Mouse (Mus musculus) limb, embryonic 12.5 days (tissue): Measurements from ENCODE around the gene Gm10382. TPM values are rescaled to one million over a fixed set of nuclear protein-coding genes. Genes with fewer than 3 reads are reported as not detected.

ENCODE experiments used
- ATAC-seq: fragments of 200-750 bp; cut with Nextera tagmentation; 2 replicates; pipeline ENCODE4 v1.8.0; 2017; ENCODE audit warnings: low read depth, moderate TSS enrichment; ENCODE audit not compliant: insufficient number of reproducible peaks, insufficient read depth, low FRiP score, low TSS enrichment
- H3K27ac ChIP-seq: fragments of 300-500 bp; sonication (generic); 2 replicates; pipeline ENCODE4 v1.5.1; 2016; ENCODE audit warnings: mild to moderate bottlenecking, moderate library complexity
- H3K27me3 ChIP-seq: fragments of 300-500 bp; sonication (generic); 2 replicates; pipeline ENCODE4 v1.6.1; 2016; ENCODE audit warnings: mild to moderate bottlenecking, moderate library complexity
- H3K36me3 ChIP-seq: fragments of 300-500 bp; sonication (generic); 2 replicates; pipeline ENCODE4 v1.6.1; 2016; ENCODE audit warnings: mild to moderate bottlenecking, moderate library complexity
- H3K4me1 ChIP-seq: fragments of 300-500 bp; sonication (generic); replicated peaks from 2 replicates; pipeline ENCODE4 v1.6.1; 2016
- H3K4me2 ChIP-seq: fragments of 300-500 bp; sonication (generic); 2 replicates; pipeline ENCODE4 v1.6.1; 2016; ENCODE audit warnings: mild to moderate bottlenecking, moderate library complexity
- H3K4me3 ChIP-seq: fragments of 300-500 bp; sonication (generic); replicated peaks from 2 replicates; pipeline ENCODE4 v1.5.1; 2016; ENCODE audit warnings: mild to moderate bottlenecking
- H3K9ac ChIP-seq: fragments of 300-500 bp; sonication (generic); replicated peaks from 2 replicates; pipeline ENCODE4 v1.6.1; 2016; ENCODE audit warnings: mild to moderate bottlenecking, moderate library complexity
- H3K9me3 ChIP-seq: fragments of 300-500 bp; sonication (generic); 2 replicates; pipeline ENCODE4 v1.6.1; 2016; ENCODE audit warnings: mild to moderate bottlenecking, moderate library complexity
- WGBS: fragments of 180-500 bp; shearing (Covaris S2); methylation state at CpG from one replicate; pipeline ENCODE4 v1.1.7; 2016; 5-methylcytosine and 5-hydroxymethylcytosine counted together
- polyA plus RNA-seq: library from polyadenylated mRNA; unstranded; fragments of >200 nt; fragmentation: Nextera tagmentation; extraction: Ambion mirVana; gene quantifications from 2 replicates; pipeline ENCODE4 v1.2.1, GENCODE M21; 2016

The Gm10382 gene
- polyA plus RNA-seq, 1 experiment from 2014 or later = 0.39 TPM

DNA sequence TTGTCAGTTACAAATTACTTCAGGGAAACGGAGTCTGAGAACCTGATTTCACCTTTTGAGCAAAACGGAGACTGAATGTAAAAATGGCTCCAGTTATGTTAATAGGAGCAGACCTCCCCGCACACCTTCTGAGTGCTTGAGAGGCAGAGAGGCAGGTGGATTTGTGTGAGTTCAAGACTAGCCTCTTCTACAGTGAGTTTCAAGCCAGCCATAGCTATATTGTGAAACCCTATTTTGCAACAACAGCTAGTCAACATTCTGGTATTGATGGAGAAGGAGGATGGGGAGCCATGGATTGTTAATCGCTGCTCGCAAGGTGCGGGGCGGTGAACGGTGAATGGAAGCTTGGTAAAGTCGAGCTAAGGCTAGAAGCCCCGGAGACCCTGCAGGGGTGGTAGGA, 13.4 kb downstream of the Gm10382 start:
- no peak for ATAC-seq
- Histone ChIP-seq H3K9me3 (no peaks in the 10 kb centered on the region), H3K27me3 (peaks cover 8% of the 10 kb centered on the region), H3K4me1 (peaks cover 8% of the 10 kb centered on the region), H3K9ac (no peak overlapping the region), H3K36me3 (no peaks in the 10 kb centered on the region), H3K27ac (no peak overlapping the region), H3K4me2 (no peak overlapping the region), H3K4me3 (no peak overlapping the region)
- 53% methylated on average over 10 of the region's 10 CpGs for WGBS

DNA sequence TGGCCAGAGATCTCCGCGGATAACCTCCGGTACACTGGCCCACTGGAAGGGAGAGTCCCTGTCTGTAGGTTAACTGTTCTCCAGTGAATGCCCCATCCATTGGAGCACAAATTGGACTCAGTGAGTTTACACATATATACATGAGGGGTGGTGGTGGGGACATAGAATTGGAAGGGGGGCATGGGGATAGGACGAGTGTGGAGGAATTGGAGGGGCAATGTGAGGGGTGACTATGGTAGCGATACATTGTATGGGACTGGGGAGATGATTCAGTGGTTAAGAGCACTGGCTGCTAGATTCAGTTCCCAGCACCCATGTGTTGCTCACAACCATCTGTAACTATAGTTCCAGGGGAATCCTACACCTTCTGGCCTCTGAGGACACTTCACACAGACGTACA, 13.9 kb downstream of the Gm10382 start:
- H3K36me3 ChIP-seq = no peaks in the 10 kb centered on the region
- H3K4me1 ChIP-seq = peaks cover 9% of the 10 kb centered on the region
- no peaks in the 10 kb centered on the region for H3K9me3 ChIP-seq
- H3K27me3 ChIP-seq = peaks cover 8% of the 10 kb centered on the region
- no peak for ATAC-seq
- H3K4me2 ChIP-seq = no peak overlapping the region
- WGBS = 58% methylated on average over 6 of the region's 6 CpGs
- H3K4me3 ChIP-seq = no peak overlapping the region
- H3K27ac ChIP-seq = no peak overlapping the region
- no peak overlapping the region for H3K9ac ChIP-seq

DNA sequence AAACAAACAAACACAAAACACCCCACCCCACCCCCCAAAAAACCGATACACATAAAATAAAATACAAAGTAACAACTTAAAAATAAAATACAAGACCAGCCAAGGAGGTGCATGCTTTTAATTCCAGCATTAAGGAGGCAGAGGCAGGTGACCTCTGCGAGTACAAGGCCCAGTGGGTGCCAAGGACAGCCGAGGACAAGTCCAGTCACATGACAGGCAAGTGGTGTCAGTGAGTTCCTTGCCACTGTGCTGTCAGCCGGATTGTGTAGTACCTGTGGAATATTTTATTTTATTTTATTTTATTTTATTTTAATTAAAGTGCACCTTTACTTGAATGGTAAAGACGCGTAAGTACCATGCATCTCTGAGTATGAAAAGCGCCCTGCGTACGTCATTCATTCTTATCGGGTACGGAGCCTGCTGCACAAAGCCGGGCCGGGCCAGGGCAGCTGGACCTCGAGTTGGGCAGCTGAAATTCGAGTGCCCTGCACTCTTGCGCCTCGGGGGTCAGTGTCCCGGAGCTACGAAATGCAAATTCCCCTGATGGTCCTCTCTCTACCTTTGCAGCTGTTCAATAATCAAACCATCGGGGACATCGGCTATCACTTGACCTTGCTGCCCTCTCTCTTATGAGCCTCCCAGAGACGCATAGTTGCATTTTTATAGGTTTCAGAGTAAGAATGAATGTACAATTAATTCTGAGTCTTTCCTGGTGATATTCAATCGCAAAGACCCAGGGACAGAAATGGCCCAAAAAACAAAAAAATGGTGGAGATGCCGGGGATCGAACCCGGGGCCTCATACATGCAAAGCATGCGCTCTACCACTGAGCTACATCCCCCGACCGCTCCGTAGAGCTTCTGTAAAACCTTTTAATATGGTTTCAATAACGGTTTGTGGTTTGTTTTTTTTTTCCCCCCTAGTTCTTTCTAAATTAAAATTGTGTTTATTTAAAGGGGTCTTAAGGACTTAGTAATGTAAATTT, 14.7 kb downstream of the Gm10382 start:
- Histone ChIP-seq H3K4me1 (peaks cover 9% of the 10 kb centered on the region), H3K9me3 (no peaks in the 10 kb centered on the region), H3K4me3 (peak overlapping the region; percentile 37), H3K27me3 (peaks cover 8% of the 10 kb centered on the region), H3K27ac (no peak overlapping the region), H3K36me3 (no peaks in the 10 kb centered on the region), H3K9ac (no peak overlapping the region), H3K4me2 (peak overlapping the region; percentile 59)
- no peak for ATAC-seq
- WGBS = 15% methylated on average over 31 of the region's 31 CpGs

DNA sequence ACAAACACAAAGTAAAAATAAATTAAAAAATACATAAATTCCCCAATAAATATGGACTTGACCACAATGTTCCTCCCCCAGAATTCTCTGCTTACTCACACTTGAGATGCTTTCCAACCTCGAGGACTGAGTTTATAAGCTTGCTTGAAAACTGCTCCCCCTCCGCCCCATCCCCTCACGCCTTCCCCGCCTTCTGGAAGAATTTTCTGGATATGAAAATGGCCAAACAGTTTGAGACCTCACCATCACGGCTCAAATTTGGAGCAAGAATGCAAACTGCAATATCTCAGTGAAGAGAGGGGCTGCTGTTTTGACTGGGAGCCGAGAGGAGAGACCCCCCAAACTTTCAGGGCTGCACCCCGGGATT, 15.4 kb downstream of the Gm10382 start:
- Histone ChIP-seq H3K4me3 (peak overlapping the region; percentile 46), H3K27ac (peak overlapping the region; percentile 71), H3K9ac (peak overlapping the region; percentile 60), H3K9me3 (no peaks in the 10 kb centered on the region), H3K36me3 (no peaks in the 10 kb centered on the region), H3K4me1 (peaks cover 10% of the 10 kb centered on the region), H3K4me2 (peak overlapping the region; percentile 66), H3K27me3 (peaks cover 8% of the 10 kb centered on the region)
- no peak for ATAC-seq
- WGBS = 3% methylated on average over 7 of the region's 7 CpGs

DNA sequence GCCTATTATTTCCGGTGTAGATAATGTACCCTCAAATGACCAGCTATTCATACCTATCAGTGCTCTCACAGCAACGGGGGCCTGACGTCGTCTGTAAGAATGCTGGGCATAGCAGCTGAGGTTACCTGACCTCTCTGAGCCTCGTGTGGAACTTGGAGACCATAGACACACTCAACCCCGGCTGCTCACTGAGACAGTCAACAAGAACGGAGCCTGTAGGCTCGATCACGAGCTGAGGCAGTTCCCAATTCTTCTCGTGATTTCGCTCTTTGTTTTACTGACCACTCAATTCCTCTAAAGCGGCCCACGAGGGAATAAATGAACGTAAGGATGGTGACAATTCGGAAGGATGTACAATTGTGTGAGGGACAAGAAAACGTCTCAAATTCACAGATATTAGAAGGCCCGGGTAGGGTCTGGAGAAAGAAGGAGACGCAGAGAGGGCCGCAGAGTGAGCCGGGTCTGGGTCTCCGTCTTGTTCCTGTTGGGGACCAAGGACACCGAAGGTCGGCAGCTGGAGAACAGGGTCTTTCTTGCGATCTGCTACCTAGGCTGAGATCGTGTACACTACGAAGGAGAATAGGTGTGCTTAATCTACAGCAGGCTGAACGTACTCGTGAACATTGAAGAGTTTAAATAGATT, 15.9 kb downstream of the Gm10382 start:
- H3K4me2 ChIP-seq = peak overlapping the region; percentile 66
- WGBS = under 1% methylated on average over 28 of the region's 28 CpGs
- H3K36me3 ChIP-seq = no peaks in the 10 kb centered on the region
- H3K27me3 ChIP-seq = peaks cover 8% of the 10 kb centered on the region
- ATAC-seq = no peak; the same call in 1 of the 2 replicates
- H3K4me1 ChIP-seq = peaks cover 15% of the 10 kb centered on the region
- peak overlapping the region; percentile 60 for H3K9ac ChIP-seq
- peak overlapping the region; percentile 71 for H3K27ac ChIP-seq
- peak overlapping the region; percentile 46 for H3K4me3 ChIP-seq
- no peaks in the 10 kb centered on the region for H3K9me3 ChIP-seq

DNA sequence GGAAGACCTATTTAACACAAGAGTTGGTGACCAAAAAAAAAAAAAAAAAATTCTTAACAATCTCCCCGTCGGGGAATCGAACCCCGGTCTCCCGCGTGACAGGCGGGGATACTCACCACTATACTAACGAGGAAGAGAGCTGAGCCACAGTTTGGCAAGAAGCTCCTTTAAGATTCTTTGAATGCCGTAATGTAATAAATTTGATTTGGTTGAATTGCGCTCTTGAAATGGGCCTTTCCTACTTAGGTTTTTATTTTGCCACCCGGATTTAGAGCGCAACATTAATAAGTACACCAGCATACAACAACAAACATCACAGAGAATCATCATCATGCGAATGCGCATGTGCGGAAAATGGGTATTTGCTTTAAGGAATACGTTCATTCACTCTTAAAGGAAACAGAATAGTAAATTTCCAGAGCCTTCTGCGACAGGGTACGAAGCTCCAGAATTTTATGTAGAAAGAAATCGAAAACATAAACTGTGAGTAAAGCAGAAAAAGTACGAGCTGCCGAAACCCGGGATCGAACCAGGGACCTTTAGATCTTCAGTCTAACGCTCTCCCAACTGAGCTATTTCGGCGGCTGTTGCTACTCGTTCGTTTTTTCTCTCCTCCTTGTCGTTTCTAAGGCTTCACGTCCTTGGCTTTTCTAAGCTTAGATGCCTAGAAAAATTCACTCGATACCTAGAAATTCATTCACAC, 16.6 kb downstream of the Gm10382 start:
- Histone ChIP-seq H3K4me2 (peak overlapping the region; percentile 66), H3K4me1 (peaks cover 17% of the 10 kb centered on the region), H3K4me3 (peak overlapping the region; percentile 46), H3K9me3 (no peaks in the 10 kb centered on the region), H3K27me3 (peaks cover 8% of the 10 kb centered on the region), H3K9ac (peak overlapping the region; percentile 61), H3K36me3 (no peaks in the 10 kb centered on the region), H3K27ac (peak overlapping the region; percentile 73)
- ATAC-seq = 0 out of 2 replicates have a peak, but pooled peaks have one; percentile 29
- under 1% methylated on average over 31 of the region's 31 CpGs for WGBS

DNA sequence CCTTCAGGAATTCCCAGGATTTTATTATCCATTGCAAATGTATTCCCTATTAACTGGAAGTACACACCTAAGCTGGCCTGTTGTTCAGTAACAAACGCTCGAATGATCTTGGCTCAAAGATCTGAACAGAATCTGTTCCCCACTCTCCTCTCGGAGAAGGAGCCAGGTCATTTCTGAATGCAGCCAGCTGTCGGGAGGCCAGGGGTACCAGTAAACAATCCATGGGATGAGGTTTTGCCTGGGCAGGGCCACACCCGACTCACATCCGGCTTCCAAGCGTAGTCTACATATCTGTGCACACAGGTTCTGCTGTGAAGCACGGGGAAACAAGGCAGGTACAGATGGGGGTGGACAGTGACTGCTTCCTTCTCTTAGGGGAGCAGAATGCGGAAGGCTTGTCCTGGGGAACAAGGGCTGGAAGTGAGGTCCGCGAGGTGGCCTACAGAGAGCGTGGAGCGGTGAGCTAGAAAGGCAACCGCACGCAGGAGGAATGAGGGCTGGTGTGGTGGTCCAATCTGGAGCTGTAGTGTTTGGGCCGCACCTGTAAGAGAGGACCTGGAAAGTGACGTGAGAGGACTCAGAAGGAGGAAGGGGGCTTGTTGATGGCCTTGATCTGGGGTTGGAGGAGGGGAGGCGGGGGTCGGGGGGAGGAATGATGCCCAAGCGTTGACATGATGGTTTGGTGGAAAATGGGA, 17.3 kb downstream of the Gm10382 start:
- Histone ChIP-seq H3K9me3 (no peaks in the 10 kb centered on the region), H3K36me3 (no peaks in the 10 kb centered on the region), H3K9ac (peak overlapping the region; percentile 61), H3K27me3 (peaks cover 8% of the 10 kb centered on the region), H3K4me3 (peak overlapping the region; percentile 46), H3K27ac (peak overlapping the region; percentile 73), H3K4me2 (peak overlapping the region; percentile 66), H3K4me1 (peaks cover 17% of the 10 kb centered on the region)
- WGBS = 2% methylated on average over 20 of the region's 20 CpGs
- ATAC-seq = 0 out of 2 replicates have a peak, but pooled peaks have one; percentile 5

DNA sequence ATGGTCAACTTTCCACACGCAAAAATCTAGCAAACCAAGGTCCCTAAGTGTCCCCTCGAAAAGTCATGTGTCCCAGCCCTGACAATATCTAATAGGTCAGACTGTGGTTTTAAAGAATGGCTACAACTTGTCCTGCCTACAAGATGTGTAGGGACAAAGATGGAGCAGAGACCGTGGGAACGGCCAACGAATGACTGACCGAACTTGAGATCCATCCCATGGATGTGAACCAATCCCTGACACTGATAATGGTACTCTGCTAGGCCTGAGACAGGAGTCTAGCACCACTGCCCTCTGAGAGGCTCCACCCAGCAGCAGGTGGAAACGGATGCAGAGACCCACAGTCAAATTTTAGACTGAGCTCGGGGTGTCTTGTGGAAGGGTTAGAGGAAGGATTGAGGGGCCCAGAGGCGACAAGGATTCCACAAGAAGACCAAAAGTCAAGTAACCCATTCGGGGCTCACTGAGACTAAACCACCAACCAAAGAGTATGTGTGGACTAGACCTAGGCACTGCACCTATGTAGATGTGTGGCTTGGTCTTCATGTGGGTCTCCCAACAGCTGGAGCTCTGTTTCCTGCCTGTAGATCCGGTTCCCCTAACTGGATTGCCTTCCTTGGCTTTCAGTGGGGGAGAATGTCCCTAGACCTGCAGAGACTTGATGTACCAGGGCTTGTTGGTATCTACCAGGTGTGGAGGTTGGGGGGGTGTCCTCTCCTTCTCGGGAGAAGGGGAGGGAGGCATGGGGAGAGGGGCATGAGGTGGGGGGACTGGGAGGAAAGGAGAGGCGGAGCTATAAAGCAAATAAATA, 18.1 kb downstream of the Gm10382 start:
- Histone ChIP-seq H3K27ac (peak overlapping the region; percentile 73), H3K4me2 (peak overlapping the region; percentile 66), H3K4me1 (peaks cover 17% of the 10 kb centered on the region), H3K9me3 (no peaks in the 10 kb centered on the region), H3K4me3 (peak overlapping the region; percentile 46), H3K36me3 (no peaks in the 10 kb centered on the region; the same call in 1 of the 2 replicates), H3K27me3 (peaks cover 8% of the 10 kb centered on the region), H3K9ac (peak overlapping the region; percentile 61)
- no peak for ATAC-seq
- 61% methylated on average over 13 of the region's 13 CpGs for whole genome bisulfite sequencing

DNA sequence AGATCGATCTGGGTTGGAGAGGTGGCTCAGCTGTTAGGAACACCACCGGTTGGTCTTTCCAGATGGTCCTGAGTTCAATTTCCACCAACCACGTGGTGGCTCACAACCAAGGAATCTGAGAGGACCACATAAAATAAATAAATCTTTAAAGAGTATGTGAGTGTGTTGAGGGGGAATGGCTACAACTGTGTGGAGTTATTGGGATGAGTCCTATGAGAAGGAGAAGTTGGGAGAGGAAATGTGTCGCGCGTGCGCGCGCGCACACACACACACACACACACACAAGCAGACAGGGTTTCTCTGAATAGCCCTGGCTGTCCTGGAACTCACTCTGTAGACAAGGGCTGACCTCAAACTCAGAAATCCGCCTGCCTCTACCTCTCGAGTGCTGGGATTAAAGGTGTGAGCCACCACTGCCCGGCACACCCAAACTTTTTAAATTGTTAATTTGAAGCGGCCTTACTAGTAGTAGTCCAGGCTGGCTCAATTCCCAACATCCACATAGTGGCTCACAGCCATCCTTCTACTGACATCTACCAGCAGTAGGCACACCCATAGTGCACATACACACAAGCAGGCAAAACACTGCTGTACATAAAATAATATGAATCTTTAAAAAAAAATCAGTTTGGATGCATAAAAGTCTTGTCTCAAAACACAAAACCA, 18.9 kb downstream of the Gm10382 start:
- 69% methylated on average over 14 of the region's 14 CpGs for WGBS
- Histone ChIP-seq H3K4me2 (peak overlapping the region; percentile 41; the same call in 1 of the 2 replicates), H3K36me3 (peaks cover 1% of the 10 kb centered on the region), H3K4me1 (peaks cover 17% of the 10 kb centered on the region), H3K9me3 (no peaks in the 10 kb centered on the region), H3K4me3 (no peak overlapping the region), H3K27me3 (peaks cover 1% of the 10 kb centered on the region), H3K9ac (no peak overlapping the region), H3K27ac (no peak overlapping the region)
- ATAC-seq = no peak
